Mouse (Mus musculus) ovary, adult 18-20 months (tissue): Measurements from ENCODE around the gene Scgb2b26.
"Not testable (repeated sequence)": the region's sequence is repeated elsewhere in the genome, so short reads cannot be mapped to it uniquely, and the experiment has no call there.

ENCODE experiments used
- DNase-seq: peaks from one replicate; pipeline ENCODE4 v3.0.0; 2022; ENCODE audit warnings: low spot score, mixed read lengths

Scgb2b26 gene

DNA sequence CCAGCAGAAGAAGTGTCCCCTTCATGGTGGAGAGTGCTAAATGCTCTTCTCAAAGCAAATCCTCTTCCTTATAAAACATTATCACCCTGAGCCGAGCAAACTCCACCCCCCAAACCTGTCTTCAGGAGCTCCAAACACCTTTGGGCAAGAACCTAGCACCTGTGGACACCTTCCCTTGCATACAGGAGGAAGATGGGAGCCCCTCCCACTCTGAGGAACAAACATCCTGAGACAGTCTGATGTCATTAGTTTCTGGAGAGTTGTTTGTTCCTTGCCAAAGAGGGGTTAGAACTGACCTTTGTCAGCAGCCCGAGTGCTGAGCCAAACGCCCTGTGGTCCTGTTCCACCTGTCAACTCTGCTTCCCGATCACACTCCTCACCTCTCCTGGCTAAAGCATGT, at the start of gene Scgb2b26:
TSS of gene Scgb2b26 (minus strand) at position 101 of the 400 bp plus-strand sequence.
- DNase-seq = no peak

DNA sequence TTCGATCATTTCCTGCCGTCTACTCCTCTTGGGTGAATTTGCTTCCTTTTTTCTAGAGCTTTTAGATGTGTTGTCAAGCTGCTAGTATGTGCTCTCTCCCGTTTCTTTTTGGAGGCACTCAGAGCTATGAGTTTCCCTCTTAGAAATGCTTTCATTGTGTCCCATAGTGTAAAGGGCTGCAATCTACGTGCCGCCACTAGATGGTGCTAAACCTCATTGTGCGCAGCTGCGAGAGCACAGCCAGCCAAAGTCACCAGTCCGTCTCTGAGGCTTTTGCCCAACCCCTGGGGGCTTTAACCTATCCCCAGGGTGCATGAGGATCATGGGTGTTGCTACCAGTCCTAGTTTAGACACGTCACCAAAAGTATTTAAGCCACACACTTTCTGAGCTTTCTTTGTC, 37.4 kb upstream of the Scgb2b26 start:
- not testable (repeated sequence) for DNase-seq

DNA sequence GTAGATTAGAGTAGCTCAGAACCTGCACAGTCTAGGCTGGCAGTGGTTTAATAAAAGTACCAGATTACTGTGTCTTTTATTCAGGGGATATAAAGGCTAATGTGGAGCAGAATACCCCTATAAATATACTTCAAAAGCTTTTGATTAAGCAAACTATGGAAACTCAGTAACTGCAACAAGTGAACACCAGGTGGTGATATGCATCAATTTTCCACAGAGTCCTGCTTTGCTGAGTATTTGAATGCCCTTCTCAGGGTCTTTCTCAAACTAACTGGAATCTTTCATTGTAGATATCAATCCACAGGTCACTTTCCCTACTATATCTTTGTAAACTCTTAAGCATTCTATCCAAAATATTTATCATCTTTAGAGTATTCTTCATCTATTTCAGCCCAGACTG, 41.9 kb downstream of the Scgb2b26 start:
- no peak for DNase-seq

DNA sequence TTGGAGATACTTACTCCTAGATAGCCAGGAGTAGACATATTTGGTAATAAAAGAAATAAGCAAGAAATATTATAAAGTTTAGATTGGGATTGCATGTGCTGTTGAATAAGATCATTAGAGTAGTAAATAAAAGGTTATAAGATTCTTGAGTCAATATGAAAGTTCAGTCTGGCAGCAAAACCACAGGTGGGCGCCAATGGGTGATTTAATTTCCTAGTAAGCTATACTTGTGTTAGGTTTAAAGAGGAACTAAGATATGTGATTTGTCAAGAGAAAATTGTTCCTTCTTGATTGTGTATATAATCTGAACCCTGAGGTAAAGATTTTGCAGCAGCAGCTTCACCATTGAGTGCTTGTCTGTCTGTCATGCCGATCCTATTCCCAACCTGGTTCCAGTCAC, 44.0 kb downstream of the Scgb2b26 start:
- DNase-seq = no peak

DNA sequence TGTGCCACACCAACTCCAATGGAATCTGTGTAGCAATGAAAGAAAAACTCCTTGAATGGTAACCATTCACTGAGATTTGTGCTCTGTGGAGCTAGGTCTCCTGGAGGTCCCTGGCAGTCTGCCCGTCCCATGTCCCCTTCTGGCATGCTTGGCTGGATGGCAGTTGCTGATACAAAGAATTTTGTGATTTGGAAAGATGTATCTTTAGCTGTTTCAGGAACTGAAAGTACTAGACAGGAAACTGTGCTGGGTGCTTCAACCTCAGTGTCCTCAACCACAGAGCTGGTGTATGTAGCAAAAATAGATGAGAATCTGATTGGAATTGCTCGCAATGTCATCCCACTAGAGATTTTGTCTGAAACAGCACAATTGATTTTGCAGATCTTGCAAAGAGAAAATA, 44.8 kb downstream of the Scgb2b26 start:
- no peak for DNase-seq
